Mouse (Mus musculus): ENCODE data around the gene Fate1.
A peak's percentile ranks its signal among the peaks of the same experiment; 100 is the strongest.
"Not testable (repeated sequence)": the region's sequence is repeated elsewhere in the genome, so short reads cannot be mapped to it uniquely, and the experiment has no call there.

The Fate1 gene

GRCm38 (mm10) chrX:71972686-71973085, at the start of gene Fate1:
TSS of gene Fate1 (plus strand) at chrX:71972986.
- no peak for DNase-seq (ENCODE audit: extremely low spot score, low read depth, low spot score)

GRCm38 (mm10) chrX:71946631-71947030, 26.2 kb upstream of the Fate1 start:
- DNase-seq (ENCODE audit: extremely low spot score, low read depth, low spot score) = peak; percentile 26

- DNase-seq (ENCODE audit: extremely low spot score, low read depth, low spot score) = no peak
These were observed 14.4 kb upstream of the Fate1 start for GRCm38 (mm10) chrX:71958366-71958765.

GRCm38 (mm10) chrX:71962073-71963051, 10.4 kb upstream of the Fate1 start, which contains the start of gene Prrg3:
TSS of gene Prrg3 (plus strand) at chrX:71962624.
- no peak for DNase-seq (ENCODE audit: extremely low spot score, low read depth, low spot score)

GRCm38 (mm10) chrX:71963275-71963912, 9.4 kb upstream of the Fate1 start:
- no peak for DNase-seq (ENCODE audit: extremely low spot score, low read depth, low spot score)

- DNase-seq (ENCODE audit: extremely low spot score, low read depth, low spot score) = no peak
These were observed 4.6 kb upstream of the Fate1 start for GRCm38 (mm10) chrX:71968216-71968615.

- no peak for DNase-seq (ENCODE audit: extremely low spot score, low read depth, low spot score)
These were observed 4.0 kb upstream of the Fate1 start for GRCm38 (mm10) chrX:71968816-71969215.

GRCm38 (mm10) chrX:71971325-71971724, 1.5 kb upstream of the Fate1 start:
- no peak for DNase-seq (ENCODE audit: extremely low spot score, low read depth, low spot score)

- DNase-seq (ENCODE audit: extremely low spot score, low read depth, low spot score) = not testable (repeated sequence)
These were observed 4.9 kb downstream of the Fate1 start for GRCm38 (mm10) chrX:71977681-71978080.

GRCm38 (mm10) chrX:71980443-71980842, 7.7 kb downstream of the Fate1 start:
- DNase-seq (ENCODE audit: extremely low spot score, low read depth, low spot score) = no peak

GRCm38 (mm10) chrX:71981322-71981721, 8.5 kb downstream of the Fate1 start:
- DNase-seq (ENCODE audit: extremely low spot score, low read depth, low spot score) = no peak

- DNase-seq (ENCODE audit: extremely low spot score, low read depth, low spot score) = no peak
These were observed 10.4 kb downstream of the Fate1 start for GRCm38 (mm10) chrX:71983205-71983604.

GRCm38 (mm10) chrX:71983775-71984174, 11.0 kb downstream of the Fate1 start:
- no peak for DNase-seq (ENCODE audit: extremely low spot score, low read depth, low spot score)

GRCm38 (mm10) chrX:71991549-71991948, 18.8 kb downstream of the Fate1 start, which contains the start of gene Cnga2:
TSS of gene Cnga2 (plus strand) at chrX:71991849.
- no peak for DNase-seq (ENCODE audit: extremely low spot score, low read depth, low spot score)

GRCm38 (mm10) chrX:71995972-71996371, 23.2 kb downstream of the Fate1 start:
- no peak for DNase-seq (ENCODE audit: extremely low spot score, low read depth, low spot score)

- no peak for DNase-seq (ENCODE audit: extremely low spot score, low read depth, low spot score)
These were observed 37.1 kb downstream of the Fate1 start for GRCm38 (mm10) chrX:72009930-72010329.

GRCm38 (mm10) chrX:72012236-72012635, 39.5 kb downstream of the Fate1 start:
- no peak for DNase-seq (ENCODE audit: extremely low spot score, low read depth, low spot score)

- DNase-seq (ENCODE audit: extremely low spot score, low read depth, low spot score) = peak; percentile 0
These were observed 40.0 kb downstream of the Fate1 start for GRCm38 (mm10) chrX:72012804-72013203.

GRCm38 (mm10) chrX:72022241-72022640, 49.5 kb downstream of the Fate1 start:
- no peak for DNase-seq (ENCODE audit: extremely low spot score, low read depth, low spot score)

GRCm38 (mm10) chrX:72022750-72023398, 50.1 kb downstream of the Fate1 start:
- peak; percentile 1 for DNase-seq (ENCODE audit: extremely low spot score, low read depth, low spot score)

GRCm38 (mm10) chrX:72023542-72023941, 50.8 kb downstream of the Fate1 start:
- DNase-seq (ENCODE audit: extremely low spot score, low read depth, low spot score) = no peak
